In the genomic region with DNA sequence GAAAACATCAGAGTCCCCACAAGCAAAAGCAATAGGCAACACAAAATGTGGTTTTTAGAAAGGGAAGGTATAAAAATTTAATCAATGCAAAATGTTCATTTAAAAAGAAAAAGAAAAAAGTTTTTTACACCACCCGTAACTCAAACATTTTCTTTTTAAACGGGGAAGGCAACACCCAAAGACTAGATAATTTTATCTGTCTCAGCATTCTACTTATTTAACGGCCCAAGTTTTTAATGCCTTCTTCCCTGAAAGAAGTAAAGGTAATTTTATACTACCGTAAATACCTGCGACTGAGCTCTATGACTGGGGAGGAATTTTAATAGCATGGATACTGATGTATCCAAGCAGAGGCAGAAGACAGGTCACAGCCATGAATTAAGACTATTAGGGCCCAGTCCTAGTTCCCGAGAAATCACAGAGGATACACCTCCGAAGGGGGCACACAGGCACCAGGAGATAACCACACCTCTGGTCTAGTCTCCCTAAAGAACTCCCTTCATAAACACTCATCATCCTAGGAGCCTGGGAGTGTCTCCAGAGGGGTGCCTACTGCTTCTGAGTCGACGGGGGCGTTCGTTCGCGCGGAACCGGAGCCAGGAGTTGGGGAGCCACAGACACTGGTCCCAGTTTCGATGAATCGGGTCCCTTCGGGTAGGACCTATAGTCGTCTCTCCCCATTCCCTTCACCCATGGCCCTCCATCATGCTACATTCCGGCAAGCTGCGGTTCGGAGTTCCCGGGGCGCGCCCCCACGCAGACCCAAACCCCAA, we compare ENCODE assay signal across 8 mouse cellular contexts. TPM values are rescaled to one million over a fixed set of nuclear protein-coding genes. Genes with fewer than 3 reads are reported as not detected.
DNase-seq lines count a peak whose midpoint lies in the region; ATAC-seq and TF ChIP-seq lines count a peak whose summit lies in the region.

No protein-coding gene starts in this region.

- H3K4me2 ChIP-seq in midbrain, embryonic 16.5 days (ENCODE audit: low read length), result peak overlapping the region; percentile 88

- intact Hi-C loops in left cerebral cortex, adult 2 months (cut with DNase I), result loop anchor here (2.0 to 5.0 kb wide), 4 partner anchors 29 to 97 kb away; no protein-coding TSS in a partner anchor

- no peak for TF ChIP-seq CTCF in left cerebral cortex, adult 2 months (IDR thresholded peaks at IDR 0.05)

- peak overlapping the region; percentile 96 for H3K9ac ChIP-seq in midbrain, embryonic 16.5 days (ENCODE audit: low read depth, low read length)

- H3K9me3 ChIP-seq in limb, embryonic 10.5 days (replicated peaks), result no peaks in the 10 kb centered on the region
- no peaks in the 10 kb centered on the region for H3K9me3 ChIP-seq in midbrain, embryonic 16.5 days (replicated peaks; ENCODE audit: control insufficient read depth, low read length, poor library complexity, severe bottlenecking)

- 7% methylated on average over 26 of the region's 26 CpGs for WGBS in limb, embryonic 10.5 days
- 7% methylated on average over 26 of the region's 26 CpGs for WGBS in midbrain, embryonic 16.5 days

- H3K27me3 ChIP-seq in limb, embryonic 10.5 days (ENCODE audit: low read depth, poor library complexity, severe bottlenecking), result no peaks in the 10 kb centered on the region
- H3K27me3 ChIP-seq in midbrain, embryonic 16.5 days (ENCODE audit: control insufficient read depth, insufficient read depth, low read depth, low read length), result no peaks in the 10 kb centered on the region

- ATAC-seq in erythroblast, adult 5-6 weeks (replicated peaks; ENCODE audit: low FRiP score, poor library complexity, severe bottlenecking), result peak; percentile 63
- peak; percentile 56 for ATAC-seq in midbrain, embryonic 16.5 days

- H3K27ac ChIP-seq in left cerebral cortex, adult 2 months, result peak overlapping the region; percentile 90
- peak overlapping the region; percentile 89 for H3K27ac ChIP-seq in limb, embryonic 10.5 days
- no peak overlapping the region; the same call in 1 of the 2 replicates for H3K27ac ChIP-seq in midbrain, embryonic 16.5 days (ENCODE audit: low read length)

- H3K4me3 ChIP-seq in left cerebral cortex, adult 2 months, result peak overlapping the region; percentile 66
- peak overlapping the region; percentile 85 for H3K4me3 ChIP-seq in limb, embryonic 10.5 days
- H3K4me3 ChIP-seq in midbrain, embryonic 16.5 days (ENCODE audit: low read depth, low read length), result peak overlapping the region; percentile 99

- no peaks in the 10 kb centered on the region for H3K36me3 ChIP-seq in limb, embryonic 10.5 days
- no peaks in the 10 kb centered on the region for H3K36me3 ChIP-seq in midbrain, embryonic 16.5 days (ENCODE audit: control insufficient read depth, insufficient read depth, low read length)

- H3K4me1 ChIP-seq in limb, embryonic 10.5 days, result peaks cover 5% of the 10 kb centered on the region; the same call in 1 of the 2 replicates
- peaks cover 7% of the 10 kb centered on the region; the same call in 1 of the 2 replicates for H3K4me1 ChIP-seq in midbrain, embryonic 16.5 days (ENCODE audit: control insufficient read depth, insufficient read depth, low read length)

- DNase-seq in left cerebral cortex, adult 2 months (ENCODE audit: extremely low spot score in 1 of 2, low spot score in 2 of 2), result peak; percentile 22 to 29
- DNase-seq in left cerebral cortex, adult 9 months (ENCODE audit: low spot score in 2 of 2), result no peak
- peak; percentile 71 for DNase-seq in R1 (ENCODE audit: low read depth, low spot score)
- no peak for DNase-seq in limb, embryonic 10.5 days (ENCODE audit: low spot score)
- DNase-seq in gastrocnemius, adult 18-20 months (ENCODE audit: low spot score), result no peak
- DNase-seq in natural killer cell, adult 2 months (ENCODE audit: low spot score in 2 of 2), result no peak

RNA-seq across cellular contexts. Expression of gene Jak1, which starts 0.9 kb away (rescaled TPM):
- total RNA-seq in left cerebral cortex, adult 2 months (2021), result 100 to 1,000 TPM; 121 to 129 TPM
- total RNA-seq in erythroblast, adult 5-6 weeks (2015; ENCODE audit: low replicate concordance), result 84.9 and 102 TPM in 2 replicates
- total RNA-seq in erythroblast, adult 5-6 weeks (2017; ENCODE audit: low replicate concordance), result 85.2 and 101 TPM in 2 replicates
- polyA plus RNA-seq in limb, embryonic 10.5 days (2016; fragmentation: Nextera tagmentation; extraction: Ambion mirVana), result 47.7 and 53.9 TPM in 2 replicates
- 74.9 and 85.3 TPM in 2 replicates for polyA plus RNA-seq in midbrain, embryonic 16.5 days (2015; fragmentation: Nextera tagmentation; extraction: Ambion mirVana)
- 100 to 1,000 TPM in 1 of 2 experiments, 10 to 100 TPM in 1; 96.1 to 106 TPM for total RNA-seq in gastrocnemius, adult 18-20 months (2021)

Comparison
In these comparisons a context has a peak if more than half of its experiments do, and no peak if none do; other contexts are left out.
1. DNase-seq: peak in left cerebral cortex, adult 2 months (2 of 2) and R1 (single experiment); none in left cerebral cortex, adult 9 months (0 of 2), limb, embryonic 10.5 days (single experiment), gastrocnemius, adult 18-20 months (single experiment) and natural killer cell, adult 2 months (0 of 2).
2. Peak in every context shown above with its lines, with median percentiles within 50 percentile points of each other: H3K4me3 ChIP-seq.